Mouse (Mus musculus): ENCODE measurements around the gene Hadhb.

Hadhb gene

DNA sequence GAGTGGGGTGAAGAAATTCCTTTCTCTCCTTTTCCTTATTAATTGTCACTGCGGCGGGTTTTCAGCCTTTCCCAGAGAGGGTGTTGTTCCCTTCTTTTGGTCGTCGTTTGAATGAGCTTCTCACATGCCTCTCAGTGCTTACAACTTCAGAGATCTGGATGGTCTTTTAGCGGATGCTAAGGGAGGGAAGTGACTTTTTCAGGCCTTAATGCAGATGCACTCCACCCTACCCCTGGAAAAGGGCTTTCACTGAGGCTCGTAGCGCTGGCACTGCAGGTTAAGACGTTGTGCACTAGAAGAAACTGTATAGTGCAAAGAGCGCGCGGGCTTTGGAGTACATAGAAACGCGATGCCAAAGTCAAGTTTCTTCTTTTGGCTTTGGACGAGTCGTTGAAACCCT lies 78.0 kb downstream of the Hadhb start:
- peak; percentile 64 for DNase-seq (ENCODE audit: extremely low read depth, low read depth)

DNA sequence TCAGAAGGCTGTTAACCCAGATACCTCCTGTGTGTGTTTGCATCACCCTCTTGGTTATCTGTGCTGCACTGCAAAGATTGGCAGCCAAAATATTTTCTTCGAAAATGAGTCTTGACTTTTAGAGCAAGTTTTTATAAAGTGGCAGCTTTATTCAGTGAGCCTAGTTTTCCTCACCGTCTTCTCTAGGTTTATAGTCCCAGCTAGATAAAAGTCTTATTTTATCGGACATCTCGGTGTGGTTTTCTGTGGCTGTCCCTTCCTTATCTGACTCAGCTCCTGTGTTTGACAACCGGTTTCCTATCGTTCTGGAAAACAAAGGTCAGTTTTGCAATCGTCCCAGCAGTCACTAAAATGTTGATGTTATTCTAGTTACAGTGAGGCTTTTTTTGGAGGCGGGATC lies 78.9 kb downstream of the Hadhb start:
- DNase-seq (ENCODE audit: extremely low read depth, low read depth), result no peak

All from MEL-GATA-1-ER (cell line).